Mouse (Mus musculus) MEL (cell line): ENCODE measurements around the gene Dyrk3.
A peak's percentile ranks its signal among the peaks of the same experiment; 100 is the strongest.

Source experiments
- BHLHE40 ChIP-seq: IDR thresholded peaks from 2 replicates; pipeline ENCODE4 v1.6.1; 2012; ENCODE audit warnings: low read depth, mild to moderate bottlenecking, inconsistent platforms, low read length, improper control_type of control experiment, borderline replicate concordance
- CHD2 ChIP-seq: IDR thresholded peaks from 2 replicates; pipeline ENCODE4 v1.6.1; 2011; ENCODE audit warnings: low read length, improper control_type of control experiment
- CTCF ChIP-seq, 3 experiments: IDR thresholded peaks in 2 of 3; conservative IDR thresholded peaks in 1 of 3; 2 replicates each; pipeline ENCODE4 v1.5.1; 2011 to 2012; ENCODE audit warnings: low read length in 3 of 3, low read depth in 2 of 3, mild to moderate bottlenecking in 2 of 3, improper control_type of control experiment in 1 of 3, inconsistent platforms in 1 of 3, mixed read lengths in 1 of 3, moderate library complexity in 1 of 3; ENCODE audit not compliant: control insufficient read depth in 1 of 3, insufficient read depth in 1 of 3, poor library complexity in 1 of 3, severe bottlenecking in 1 of 3
- EP300 ChIP-seq, 2 experiments: IDR thresholded peaks; 2 replicates each; pipeline ENCODE4 v1.6.1; 2011; ENCODE audit warnings: improper control_type of control experiment in 2 of 2, low read length in 2 of 2, low read depth in 1 of 2, mild to moderate bottlenecking in 1 of 2
- GATA1 ChIP-seq: IDR thresholded peaks from 2 replicates; pipeline ENCODE4 v1.6.1; 2011; ENCODE audit warnings: low read depth, low read length, improper control_type of control experiment
- MEF2A ChIP-seq: IDR thresholded peaks from 2 replicates; pipeline ENCODE4 v1.6.1; 2014; ENCODE audit warnings: low read depth, mild to moderate bottlenecking, inconsistent platforms, low read length, improper control_type of control experiment; ENCODE audit not compliant: poor library complexity, insufficient replicate concordance, severe bottlenecking; ENCODE audit errors: extremely low read depth
- NELFE ChIP-seq: IDR thresholded peaks from 2 replicates; pipeline ENCODE4 v1.6.1; 2011; ENCODE audit warnings: low read depth, low read length, improper control_type of control experiment
- POLR2A ChIP-seq, 2 experiments: IDR thresholded peaks; 2 replicates each; pipeline ENCODE4 v1.6.1; 2011 to 2012; ENCODE audit warnings: low read length in 2 of 2, mild to moderate bottlenecking in 2 of 2, control low read depth in 1 of 2, improper control_type of control experiment in 1 of 2, low read depth in 1 of 2, moderate library complexity in 1 of 2; ENCODE audit not compliant: control insufficient read depth in 1 of 2, insufficient read depth in 1 of 2, poor library complexity in 1 of 2
- ZC3H11A ChIP-seq: IDR thresholded peaks from 2 replicates; pipeline ENCODE4 v1.6.1; 2012; ENCODE audit warnings: low read depth, mild to moderate bottlenecking, inconsistent platforms, low read length, improper control_type of control experiment
- ZNF384 ChIP-seq: IDR thresholded peaks from 2 replicates; pipeline ENCODE4 v1.6.1; 2012; ENCODE audit warnings: low read depth, mild to moderate bottlenecking, inconsistent platforms, low read length, improper control_type of control experiment

- TF ChIP-seq CTCF (IDR thresholded peaks at IDR 0.05 in 2 of 3, conservative IDR thresholded peaks at IDR 0.05 in 1 of 3; ENCODE audit: control insufficient read depth in 1 of 3, insufficient read depth in 1 of 3, low read depth in 2 of 3, low read length in 3 of 3, poor library complexity in 1 of 3, severe bottlenecking in 1 of 3) (peak; percentile 62 to 78 (median 70)), CHD2 (no peak), POLR2A (IDR thresholded peaks at IDR 0.05; ENCODE audit: control insufficient read depth in 1 of 2, insufficient read depth in 1 of 2, low read depth in 1 of 2, low read length in 2 of 2, poor library complexity in 1 of 2) (no peak), EP300 (IDR thresholded peaks at IDR 0.05; ENCODE audit: low read depth in 1 of 2, low read length in 2 of 2) (no peak), NELFE (no peak), ZNF384 (no peak), ZC3H11A (peak; percentile 74), BHLHE40 (no peak), MEF2A (no peak), GATA1 (no peak)
Measured at GRCm38 (mm10) chr1:131119026-131119425, 19.1 kb downstream of the Dyrk3 start.
